Mouse (Mus musculus) adipocyte (in vitro differentiated cells): Measurements from ENCODE around the gene Olfr304.
"Not testable (repeated sequence)": the region's sequence is repeated elsewhere in the genome, so short reads cannot be mapped to it uniquely, and the experiment has no call there.

Experiments used
- DNase-seq: peaks from one replicate; pipeline ENCODE4 v3.0.0-alpha.2; 2016; ENCODE audit warnings: low spot score

The Olfr304 gene

GRCm38 (mm10) chr7:86386558-86386957 lies at the start of gene Olfr304:
Gene Olfr304 (minus strand): TSS chr7:86386658.
- no peak for DNase-seq

GRCm38 (mm10) chr7:86403546-86403945 lies 17.1 kb upstream of the Olfr304 start, which contains the start of gene Olfr301:
Gene Olfr301 (plus strand): TSS chr7:86403846.
- DNase-seq, result no peak

GRCm38 (mm10) chr7:86397689-86398088 lies 11.2 kb upstream of the Olfr304 start, which contains the start of gene Olfr303:
Gene Olfr303 (minus strand): TSS chr7:86397789.
- DNase-seq, result no peak

- no peak for DNase-seq
Measured at GRCm38 (mm10) chr7:86385769-86386168, 689 bp downstream of the Olfr304 start.

- no peak for DNase-seq
Measured at GRCm38 (mm10) chr7:86366828-86367227, 19.6 kb downstream of the Olfr304 start, which contains the start of gene Olfr305. Gene Olfr305 (minus strand): TSS chr7:86366928.

GRCm38 (mm10) chr7:86346296-86346695 lies 40.2 kb downstream of the Olfr304 start:
- DNase-seq, result not testable (repeated sequence)

GRCm38 (mm10) chr7:86344253-86344652 lies 42.2 kb downstream of the Olfr304 start:
- DNase-seq, result no peak

GRCm38 (mm10) chr7:86342881-86343565 lies 43.4 kb downstream of the Olfr304 start:
- DNase-seq, result no peak

- no peak for DNase-seq
Measured at GRCm38 (mm10) chr7:86337486-86337885, 49.0 kb downstream of the Olfr304 start, which contains the start of gene Olfr307. Gene Olfr307 (minus strand): TSS chr7:86337586.
